Mouse (Mus musculus) right cerebral cortex, postnatal 14 days (tissue): ENCODE data around the gene Faf1.

Experiments
- DNase-seq: peaks from one replicate; pipeline ENCODE4 v3.0.0; 2022

Faf1 gene

GRCm38 (mm10) chr4:109793072-109793471 is 116.7 kb downstream of the Faf1 start:
- no peak for DNase-seq

- no peak for DNase-seq
Observed at GRCm38 (mm10) chr4:109797511-109798182, 121.3 kb downstream of the Faf1 start.

- no peak for DNase-seq
Observed at GRCm38 (mm10) chr4:109806408-109806807, 130.0 kb downstream of the Faf1 start.

GRCm38 (mm10) chr4:109815161-109815560 is 138.8 kb downstream of the Faf1 start:
- no peak for DNase-seq

GRCm38 (mm10) chr4:109815592-109815991 is 139.2 kb downstream of the Faf1 start:
- no peak for DNase-seq

- no peak for DNase-seq
Observed at GRCm38 (mm10) chr4:109819455-109819854, 143.1 kb downstream of the Faf1 start.

GRCm38 (mm10) chr4:109829800-109830199 is 153.4 kb downstream of the Faf1 start:
- DNase-seq = no peak

- DNase-seq = no peak
Observed at GRCm38 (mm10) chr4:109857851-109858250, 181.5 kb downstream of the Faf1 start.

GRCm38 (mm10) chr4:109858571-109859392 is 182.4 kb downstream of the Faf1 start:
- no peak for DNase-seq

- DNase-seq = no peak
Observed at GRCm38 (mm10) chr4:109859401-109859800, 183.0 kb downstream of the Faf1 start.

- no peak for DNase-seq
Observed at GRCm38 (mm10) chr4:109860256-109860655, 183.9 kb downstream of the Faf1 start.

- no peak for DNase-seq
Observed at GRCm38 (mm10) chr4:109862271-109862670, 185.9 kb downstream of the Faf1 start.

- no peak for DNase-seq
Observed at GRCm38 (mm10) chr4:109863021-109863420, 186.6 kb downstream of the Faf1 start.

- no peak for DNase-seq
Observed at GRCm38 (mm10) chr4:109868897-109869484, 192.6 kb downstream of the Faf1 start.

GRCm38 (mm10) chr4:109884333-109884732 is 207.9 kb downstream of the Faf1 start:
- DNase-seq = no peak

- no peak for DNase-seq
Observed at GRCm38 (mm10) chr4:109887856-109888357, 211.5 kb downstream of the Faf1 start.

- DNase-seq = no peak
Observed at GRCm38 (mm10) chr4:109897810-109898566, 221.6 kb downstream of the Faf1 start.

GRCm38 (mm10) chr4:109901076-109901475 is 224.7 kb downstream of the Faf1 start:
- DNase-seq = no peak

GRCm38 (mm10) chr4:109904487-109904886 is 228.1 kb downstream of the Faf1 start:
- no peak for DNase-seq

GRCm38 (mm10) chr4:109929058-109929457 is 252.7 kb downstream of the Faf1 start:
- DNase-seq = no peak

GRCm38 (mm10) chr4:109930445-109930844 is 254.1 kb downstream of the Faf1 start:
- no peak for DNase-seq

GRCm38 (mm10) chr4:109930935-109931334 is 254.5 kb downstream of the Faf1 start:
- no peak for DNase-seq

- DNase-seq = no peak
Observed at GRCm38 (mm10) chr4:109936557-109936956, 260.2 kb downstream of the Faf1 start.
